Comparison of ENCODE assay signal across 16 mouse cellular contexts in the genomic region with DNA sequence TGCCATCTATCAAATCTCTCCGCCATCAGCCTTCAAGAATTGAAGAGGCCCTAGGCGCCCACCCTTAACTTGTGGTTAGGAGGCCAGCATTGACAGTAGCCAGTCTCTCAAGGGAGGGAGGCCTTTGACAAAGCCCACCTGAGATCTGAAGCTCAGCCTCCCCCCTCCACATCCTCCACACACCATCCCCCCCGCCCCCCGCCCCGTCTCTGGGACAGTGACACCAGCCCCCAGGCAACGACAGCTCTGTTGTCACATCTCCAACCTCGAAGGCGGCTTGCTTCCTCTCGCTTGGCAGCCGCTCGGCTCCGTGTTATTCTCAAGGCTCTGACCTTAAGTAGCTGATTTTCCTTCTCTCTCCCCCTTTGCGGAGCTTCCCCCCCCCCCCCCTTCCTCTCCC. TPM values are rescaled to one million over a fixed set of nuclear protein-coding genes. Genes with fewer than 3 reads are reported as not detected.
A peak's percentile ranks its signal among the peaks of the same experiment; 100 is the strongest.
DNase-seq lines count a peak whose midpoint lies in the region; ATAC-seq and TF ChIP-seq lines count a peak whose summit lies in the region.
"Had no signal": no experiment of that assay in that cellular context is flagged by ENCODE, and none has a peak within 500 bp of the region (broad histone marks: within the 10 kb centered on the region; RNA-seq: fewer than 3 reads in every experiment).

No protein-coding gene starts in this region.

- TF ChIP-seq POLR2A in kidney, adult 2 months (IDR thresholded peaks at IDR 0.05; ENCODE audit: low read depth, low read length): no peak

- H3K4me1 ChIP-seq in kidney, adult 2 months (ENCODE audit: control insufficient read depth, insufficient read depth, low read length): no peaks in the 10 kb centered on the region
- peaks cover 10% of the 10 kb centered on the region for H3K4me1 ChIP-seq in midbrain, embryonic 15.5 days
- H3K4me1 ChIP-seq: heart, embryonic 15.5 days had no signal

- no peaks in the 10 kb centered on the region for H3K9me3 ChIP-seq in midbrain, embryonic 15.5 days
- H3K9me3 ChIP-seq: heart, embryonic 15.5 days; limb, embryonic 15.5 days; neural tube, embryonic 12.5 days had no signal

- no peaks in the 10 kb centered on the region for H3K27me3 ChIP-seq in kidney, adult 2 months (replicated peaks; ENCODE audit: control insufficient read depth, insufficient read depth, low read length)
- H3K27me3 ChIP-seq in midbrain, embryonic 15.5 days (replicated peaks): no peaks in the 10 kb centered on the region
- H3K27me3 ChIP-seq: heart, embryonic 15.5 days; neural tube, embryonic 12.5 days had no signal

- H3K4me3 ChIP-seq in kidney, adult 2 months (ENCODE audit: insufficient read depth, low read depth, low read length): no peak overlapping the region
- no peak overlapping the region for H3K4me3 ChIP-seq in midbrain, embryonic 15.5 days
- H3K4me3 ChIP-seq: heart, embryonic 15.5 days; limb, embryonic 15.5 days; neural tube, embryonic 12.5 days had no signal

- no peak overlapping the region for H3K4me2 ChIP-seq in midbrain, embryonic 15.5 days
- H3K4me2 ChIP-seq: heart, embryonic 15.5 days; limb, embryonic 15.5 days; neural tube, embryonic 12.5 days had no signal

- no peaks in the 10 kb centered on the region for H3K36me3 ChIP-seq in kidney, adult 2 months (ENCODE audit: control insufficient read depth, insufficient read depth, low read length)
- H3K36me3 ChIP-seq in midbrain, embryonic 15.5 days (replicated peaks): no peaks in the 10 kb centered on the region
- H3K36me3 ChIP-seq: heart, embryonic 15.5 days; limb, embryonic 15.5 days; neural tube, embryonic 12.5 days had no signal

- TF ChIP-seq CTCF in kidney, adult 2 months (conservative IDR thresholded peaks at IDR 0.05; ENCODE audit: insufficient read depth, insufficient read length, low read depth, low read length): no peak

- no peak overlapping the region for H3K27ac ChIP-seq in kidney, adult 2 months (ENCODE audit: insufficient read depth, low read depth, low read length)
- H3K27ac ChIP-seq in midbrain, embryonic 15.5 days: peak overlapping the region; percentile 25; the same call in 1 of the 2 replicates
- H3K27ac ChIP-seq: heart, embryonic 15.5 days; limb, embryonic 15.5 days; neural tube, embryonic 12.5 days had no signal

- DNase-seq in adrenal gland, postnatal 14 days: peak; percentile 37
- DNase-seq in adrenal gland, adult 8-10 months: no peak
- DNase-seq in kidney, postnatal 10 days: peak; percentile 36
- DNase-seq in kidney, adult 2 months: no peak
- peak; percentile 45 for DNase-seq in retina, postnatal 1 day
- no peak for DNase-seq in retina, embryonic 14.5 days (ENCODE audit: low spot score)
- DNase-seq in urinary bladder, postnatal 25 days (ENCODE audit: low spot score): no peak
- DNase-seq: cerebellum, adult 2 months; kidney, postnatal 36 days; lung, adult 2 months; thymus, adult 2 months had no signal

- no peak for ATAC-seq in midbrain, embryonic 15.5 days (replicated peaks)

- no peak overlapping the region for H3K9ac ChIP-seq in midbrain, embryonic 15.5 days
- H3K9ac ChIP-seq: heart, embryonic 15.5 days; limb, embryonic 15.5 days; neural tube, embryonic 12.5 days had no signal

- 39% methylated on average over 12 of the region's 13 CpGs for WGBS in kidney, adult 2 months
- WGBS in midbrain, embryonic 15.5 days: 45% methylated on average over 12 of the region's 13 CpGs

RNA-seq across cellular contexts. Expression of a gene that starts 55.3 kb away (rescaled TPM):
- 2.9 and 4.4 TPM in 2 replicates for total RNA-seq in adrenal gland, postnatal 14 days (2021)
- total RNA-seq in adrenal gland, adult 8-10 months (2022): 1 to 10 TPM; 1.9 to 5.5 (median 3.0) TPM
- 0.46 and 0.63 TPM in 2 replicates for polyA plus RNA-seq in kidney, adult 2 months (2012; rRNA removed)
- polyA plus RNA-seq in midbrain, embryonic 15.5 days (2015; fragmentation: Nextera tagmentation; extraction: Ambion mirVana): 4.6 and 6.0 TPM in 2 replicates
- total RNA-seq: megakaryocyte-erythroid progenitor cell, adult 5-6 weeks had no signal

Comparison
In these comparisons a context has a peak if more than half of its experiments do, and no peak if none do; other contexts are left out.
1. DNase-seq: peak in adrenal gland, postnatal 14 days (single experiment), kidney, postnatal 10 days (single experiment) and retina, postnatal 1 day (single experiment); none in adrenal gland, adult 8-10 months (single experiment), kidney, adult 2 months (single experiment), retina, embryonic 14.5 days (single experiment) and urinary bladder, postnatal 25 days (single experiment).